Mouse (Mus musculus) right cerebral cortex, postnatal 10 days (tissue): ENCODE measurements at regions not wholly inside any gene's neighbourhood (a gene's known extent, or its start where the extent isn't known, plus 50 kb on each side); places are given as distances from the start of the nearest gene placed in this dataset.
A peak's percentile ranks its signal among the peaks of the same experiment; 100 is the strongest.

Experiments used
- DNase-seq, 2 experiments: peaks; one replicate each; pipeline ENCODE4 v3.0.0; 2021; ENCODE audit warnings: low spot score in 2 of 2

DNA sequence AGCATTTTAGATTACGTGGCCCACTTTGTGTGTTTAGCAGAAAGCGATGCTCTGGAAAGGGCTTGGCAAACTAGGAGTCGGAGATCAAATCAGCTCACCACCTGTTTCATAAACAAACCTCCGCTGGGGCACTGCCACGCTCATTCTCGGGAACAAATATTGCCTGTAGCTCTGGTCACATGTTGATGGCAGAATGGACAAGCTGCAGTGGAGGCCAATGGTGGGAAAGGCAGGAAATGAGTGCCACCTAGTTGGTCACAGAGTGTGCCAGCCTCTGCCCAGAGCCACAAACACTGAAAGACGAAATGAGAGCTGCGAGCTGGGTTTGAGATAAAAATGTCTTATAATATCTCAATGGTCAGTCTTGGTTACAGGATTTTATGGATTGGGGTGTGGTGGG, 259.2 kb upstream of the Csf3r start:
- DNase-seq: no peak

DNA sequence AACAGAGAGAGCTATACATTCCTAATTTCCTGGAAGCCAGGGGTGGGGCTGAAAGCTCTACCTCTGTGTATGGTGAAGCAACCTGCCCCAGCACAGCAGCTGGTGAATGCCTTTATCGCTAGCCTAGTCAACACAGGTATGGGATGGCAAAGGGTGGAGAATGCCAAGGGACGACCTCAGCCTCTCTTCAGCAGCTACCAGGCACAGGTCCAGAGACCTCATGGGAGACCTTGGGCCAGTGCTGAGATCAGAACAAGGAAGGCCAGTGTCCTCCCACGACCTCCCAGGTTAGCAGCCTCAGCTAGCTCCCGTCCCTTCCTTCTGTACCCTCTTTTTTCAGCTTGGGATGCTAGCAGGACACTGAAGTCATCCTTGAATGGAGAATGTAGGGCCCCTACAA, 247.2 kb upstream of the Csf3r start:
- DNase-seq: no peak

DNA sequence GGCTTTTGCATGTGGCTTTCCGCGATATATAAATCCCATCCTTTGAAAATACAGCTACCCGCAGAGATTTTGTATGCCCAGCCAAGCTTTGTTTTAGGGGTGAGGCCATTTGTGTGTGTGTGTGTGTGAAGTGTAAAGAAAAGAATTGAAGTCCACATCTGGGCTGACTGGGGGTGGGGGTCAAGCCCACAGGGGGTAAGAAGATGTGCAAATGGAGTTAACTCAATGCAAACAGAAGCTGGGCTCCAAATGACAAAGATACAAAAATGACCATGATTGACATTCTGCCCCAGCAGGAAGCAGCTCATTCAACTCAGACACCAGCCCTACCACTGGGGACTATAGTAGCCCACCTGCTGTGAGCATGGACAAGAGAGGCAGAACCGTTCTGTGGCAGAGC, 244.2 kb upstream of the Csf3r start:
- DNase-seq: no peak

DNA sequence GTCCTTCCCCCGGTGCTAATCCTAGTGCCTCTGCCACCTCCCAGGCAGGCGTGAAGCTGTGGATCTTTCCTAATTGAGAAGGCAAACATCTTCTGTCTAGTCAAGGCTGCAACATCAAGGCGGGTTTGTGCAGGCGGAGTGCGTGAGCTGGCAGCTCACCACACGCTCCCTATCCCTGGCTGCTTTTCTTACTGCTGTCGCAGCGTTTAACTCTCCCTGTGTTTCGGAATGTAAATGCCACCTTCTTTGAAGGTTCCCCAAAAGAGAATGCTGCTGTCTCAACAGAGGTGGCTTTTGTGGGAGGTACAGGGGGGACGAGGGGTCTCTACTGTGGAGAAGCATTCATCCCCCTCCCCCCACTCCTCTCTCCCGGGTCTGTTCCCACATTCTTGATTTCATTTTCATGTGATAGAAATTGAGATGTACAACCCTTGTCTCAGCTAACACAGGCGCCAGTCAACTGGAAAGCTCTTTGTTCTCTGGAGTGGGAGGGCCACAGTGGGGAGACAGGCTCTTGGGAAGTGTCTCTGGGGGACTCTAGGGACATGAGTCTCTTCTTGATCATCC, 243.3 kb upstream of the Csf3r start:
- peak; percentile 76 to 83 for DNase-seq

DNA sequence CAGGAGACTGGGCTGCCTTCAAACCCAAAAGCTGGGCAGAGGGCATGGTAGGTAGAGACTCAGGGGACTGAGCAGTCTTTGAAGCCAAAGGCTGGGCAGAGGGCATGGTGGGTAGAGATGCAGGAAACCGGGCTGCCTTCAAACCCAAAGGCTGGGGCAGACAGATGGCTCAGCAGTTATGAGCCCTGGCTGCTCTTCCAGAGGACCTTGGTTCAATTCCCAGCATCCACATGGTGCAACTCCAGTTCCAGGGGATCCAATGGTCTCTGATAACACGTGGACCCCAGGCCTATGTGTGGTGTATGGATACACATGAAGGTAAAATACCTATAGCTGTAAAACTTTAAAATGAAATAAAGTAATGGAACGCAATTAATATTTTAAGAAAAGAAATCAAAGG, 242.0 kb upstream of the Csf3r start:
- DNase-seq: no peak

DNA sequence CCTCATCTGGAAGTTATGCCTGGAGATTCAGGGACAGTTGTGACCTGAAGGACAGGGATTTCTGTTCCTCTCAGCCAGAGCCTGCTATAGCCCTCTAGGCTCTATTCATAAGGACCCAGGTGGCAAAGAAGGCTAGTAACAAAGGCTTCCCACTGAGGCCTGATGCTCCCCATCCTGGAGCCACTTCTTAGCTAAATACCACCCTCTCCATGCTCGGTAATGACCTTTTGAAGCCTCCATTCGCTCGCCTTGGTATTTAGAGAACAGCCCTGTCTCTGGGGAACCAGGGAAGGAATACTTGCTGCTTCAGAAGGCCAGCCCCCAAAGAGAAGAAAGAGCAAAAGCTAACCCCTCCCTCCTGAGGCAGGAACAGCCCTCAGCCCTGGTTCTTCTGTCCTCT, 238.3 kb upstream of the Csf3r start:
- no peak for DNase-seq

DNA sequence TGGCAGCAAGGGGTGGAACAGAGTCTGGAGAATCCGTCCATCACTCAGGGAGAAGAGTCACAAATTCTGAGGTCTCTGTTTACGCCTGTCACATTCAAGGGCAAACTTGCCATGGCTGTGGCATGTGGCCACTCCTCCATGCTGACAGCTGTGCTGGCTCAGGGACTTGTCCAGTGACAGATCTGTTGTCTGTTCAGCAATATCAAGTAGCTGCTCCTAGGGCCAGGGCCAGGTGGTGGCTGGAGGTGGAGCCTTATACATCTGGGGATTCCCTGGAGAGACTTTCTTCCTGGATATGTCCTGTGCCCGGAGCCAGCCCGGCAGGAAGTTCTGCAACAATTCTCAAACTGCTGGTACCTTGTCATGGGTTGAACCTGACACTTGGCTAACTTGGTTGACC, 229.7 kb upstream of the Csf3r start:
- no peak for DNase-seq

DNA sequence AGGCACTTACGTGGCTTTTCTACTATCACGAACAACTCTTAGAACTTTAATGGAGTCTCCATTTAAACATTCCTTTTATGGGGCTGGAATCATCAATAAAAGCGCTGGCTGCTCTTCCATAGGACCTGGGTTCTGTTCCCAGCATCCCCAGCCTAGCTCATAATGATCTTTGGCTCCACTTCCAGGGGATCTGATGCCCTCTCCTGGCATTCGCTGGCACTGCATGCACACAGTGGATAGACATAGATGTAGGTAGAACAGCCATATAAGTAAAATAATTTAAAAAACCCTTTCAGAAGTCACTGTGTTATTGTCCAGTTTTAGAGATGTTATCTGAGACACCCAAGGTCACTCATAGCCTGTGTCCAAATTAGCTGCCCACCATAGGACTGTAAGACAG, 216.4 kb upstream of the Csf3r start:
- DNase-seq: no peak

DNA sequence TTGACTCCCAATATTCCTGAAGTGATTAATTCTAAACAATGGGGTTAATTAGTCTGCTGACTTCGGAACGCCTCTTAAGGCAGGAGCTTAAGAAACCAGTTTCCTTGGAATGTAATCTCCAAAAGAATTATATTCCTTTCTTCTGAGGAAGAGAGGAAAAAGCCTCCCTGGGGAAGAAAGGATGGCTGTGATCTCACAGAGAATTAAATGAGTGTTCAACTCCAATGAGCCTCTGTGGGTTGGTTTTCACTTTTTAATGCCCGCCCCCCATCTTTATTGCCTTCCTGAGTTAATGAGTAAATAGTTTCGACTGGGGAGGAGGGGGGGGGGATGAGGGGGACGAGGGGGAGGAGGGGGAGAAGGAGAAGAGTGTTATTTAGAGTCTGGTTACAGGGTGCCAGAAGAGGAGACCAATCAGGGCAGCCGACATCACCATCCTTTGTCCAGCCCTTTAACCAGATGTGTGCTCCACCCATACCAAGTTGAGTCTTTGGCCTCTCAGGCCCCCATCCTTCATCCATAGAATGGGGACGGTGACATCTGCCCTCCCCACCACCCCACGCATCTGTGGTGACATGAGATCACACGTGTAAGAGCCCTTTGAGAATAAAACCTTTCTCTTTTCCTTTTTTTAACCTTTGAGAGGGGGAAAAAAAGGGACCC, 214.8 kb upstream of the Csf3r start:
- DNase-seq: no peak

DNA sequence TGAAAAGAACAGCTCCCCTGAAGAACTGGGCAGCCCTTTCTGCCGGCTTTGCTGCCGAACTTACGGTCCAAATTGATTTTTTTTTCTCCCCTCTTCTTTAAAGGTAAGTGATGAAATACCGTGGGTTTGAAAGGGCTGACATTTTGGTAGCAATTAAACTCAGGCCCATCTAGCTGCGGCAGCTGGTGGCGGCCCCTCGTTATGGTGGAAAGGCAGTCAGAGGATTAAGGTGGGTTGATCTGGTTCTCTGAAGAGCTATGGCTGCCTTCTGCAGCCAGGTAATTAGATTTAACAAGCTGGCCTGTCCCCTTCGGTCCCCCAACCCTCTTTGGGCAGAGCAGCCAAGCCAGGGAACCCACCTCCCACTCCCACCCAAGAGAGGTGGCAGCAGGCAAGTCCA, 214.1 kb upstream of the Csf3r start:
- DNase-seq: no peak

DNA sequence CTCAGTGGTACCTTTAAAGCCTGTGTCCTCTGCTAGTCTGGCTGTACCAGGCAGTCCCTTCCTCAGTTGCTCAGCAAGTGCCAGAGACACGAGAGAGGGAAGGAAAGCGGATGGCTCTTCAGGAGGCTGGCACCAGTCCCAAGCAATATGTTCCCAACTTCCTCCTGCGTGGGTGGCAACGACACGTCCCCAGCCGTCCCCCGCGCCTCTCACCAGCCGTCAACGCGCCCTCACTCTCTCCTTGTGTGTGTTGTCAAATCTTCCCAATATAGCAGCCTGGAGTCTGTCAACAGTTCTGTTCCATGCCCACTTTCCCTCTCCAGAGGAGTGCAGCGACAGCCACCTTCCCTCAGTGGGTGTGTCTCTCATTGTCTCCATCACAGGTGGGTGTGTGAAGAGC, 210.0 kb upstream of the Csf3r start:
- peak; percentile 93 to 96 for DNase-seq

DNA sequence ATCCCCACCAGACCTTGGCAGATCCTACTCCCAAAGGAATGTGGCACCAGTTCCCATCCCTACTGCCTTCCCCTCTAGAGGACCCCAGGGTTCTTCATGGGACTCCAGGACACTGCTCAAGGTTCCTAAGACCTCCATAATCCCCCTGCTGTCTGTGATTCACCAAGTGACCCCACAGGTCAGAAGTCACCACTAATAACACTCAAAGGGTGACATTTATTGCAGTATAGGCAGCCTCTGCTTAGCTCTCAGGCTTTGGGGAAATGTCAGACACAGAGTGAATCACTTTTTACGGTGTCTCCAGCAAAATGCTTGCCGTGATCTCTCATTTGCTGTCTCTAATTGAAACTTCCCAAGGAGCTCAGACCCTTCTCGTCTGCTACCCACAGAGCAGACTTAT, 209.1 kb upstream of the Csf3r start:
- DNase-seq: no peak

DNA sequence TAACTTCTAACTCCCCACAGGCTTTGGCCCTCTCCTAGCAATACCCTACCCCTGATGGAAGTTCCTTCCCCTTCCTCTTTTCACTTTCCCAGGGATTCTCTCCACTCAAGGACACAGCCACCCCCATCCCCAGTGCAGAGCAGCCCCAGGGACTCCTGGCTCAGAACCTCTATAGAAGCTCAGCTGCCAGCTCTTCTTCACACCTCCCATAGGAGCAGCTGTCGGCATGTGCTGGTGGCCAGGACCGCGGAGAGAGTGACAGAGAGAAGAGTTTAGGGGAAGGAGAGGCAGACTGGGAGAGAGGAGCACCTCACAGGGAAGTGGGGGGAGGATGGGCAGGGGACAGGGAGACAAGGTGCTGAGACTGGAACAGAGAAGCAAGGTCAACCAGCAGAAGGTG, 199.8 kb upstream of the Csf3r start:
- peak; percentile 80 to 86 for DNase-seq

DNA sequence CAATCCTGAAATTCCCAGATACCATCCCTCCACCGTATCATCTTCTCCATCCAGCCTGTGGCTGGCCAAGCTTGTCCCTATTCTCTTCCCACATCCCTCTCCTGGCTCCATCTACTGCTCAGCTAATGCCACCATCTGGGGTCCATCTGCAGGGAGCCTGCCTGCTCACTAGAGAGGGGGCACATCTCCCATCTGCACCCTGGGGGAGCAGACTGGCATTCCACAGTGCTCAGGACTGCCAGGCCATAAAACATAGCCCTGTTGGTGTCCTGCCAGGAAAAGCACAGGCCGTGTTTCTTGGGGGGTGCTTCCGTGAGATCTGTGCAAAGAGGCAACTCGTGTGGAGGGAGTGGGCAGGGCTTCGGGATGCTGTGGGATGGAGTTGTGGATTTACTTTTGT, 197.9 kb upstream of the Csf3r start:
- peak; percentile 67 to 83 for DNase-seq

DNA sequence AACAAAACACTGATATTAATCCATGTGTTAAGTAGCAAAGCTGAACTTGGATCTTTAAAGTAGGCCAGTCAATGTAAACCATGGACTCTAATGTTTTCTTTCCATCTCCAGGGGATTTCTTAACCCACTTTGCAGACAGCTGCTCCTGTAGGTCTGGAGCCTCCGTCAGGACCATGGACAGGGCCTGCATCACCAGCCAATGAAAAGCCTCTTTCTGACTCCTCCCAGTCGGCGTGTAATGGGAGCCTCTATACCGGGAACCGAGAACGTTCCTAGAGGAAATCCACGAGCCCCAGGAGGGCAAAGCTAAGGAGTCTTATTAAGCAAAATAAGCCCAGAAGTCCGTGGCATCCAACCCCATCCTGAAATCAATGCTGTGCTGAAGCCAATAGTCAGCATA, 189.1 kb upstream of the Csf3r start:
- no peak for DNase-seq

DNA sequence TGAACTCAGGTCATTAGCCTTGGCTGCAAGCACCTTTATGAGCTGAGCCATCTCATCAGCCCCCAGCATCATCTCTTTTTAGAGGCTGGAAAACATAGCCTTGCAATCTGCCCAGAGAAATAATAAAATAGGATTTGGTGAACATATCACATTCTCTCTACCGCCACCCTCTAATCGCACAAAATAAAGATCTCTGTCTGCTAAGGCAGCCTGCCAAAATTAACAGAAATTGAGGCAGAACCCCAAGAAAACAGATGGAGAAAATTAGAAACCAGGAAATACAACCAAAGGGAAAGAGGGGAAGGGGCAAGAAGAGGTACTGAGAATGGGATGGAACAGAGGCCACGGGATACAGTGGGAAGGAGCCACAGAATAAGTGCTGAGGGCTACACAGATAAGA, 176.8 kb upstream of the Csf3r start:
- no peak for DNase-seq

DNA sequence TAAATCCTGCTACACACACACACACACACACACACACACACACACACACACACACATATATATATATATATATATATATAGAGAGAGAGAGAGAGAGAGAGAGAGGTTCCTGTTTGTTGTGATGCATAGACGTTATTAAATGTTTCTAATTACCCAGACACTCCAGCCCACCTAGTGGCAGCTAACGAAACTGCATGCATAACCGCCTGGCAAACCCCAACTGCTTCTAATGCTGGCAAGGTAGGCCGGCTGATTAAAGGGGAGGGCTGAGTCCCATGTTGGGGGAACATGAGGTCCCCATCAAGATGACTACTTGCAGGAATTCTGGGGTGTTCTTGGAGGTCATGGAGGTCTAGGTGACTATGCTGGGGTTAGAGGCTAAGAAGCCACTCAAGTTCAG, 174.1 kb upstream of the Csf3r start:
- peak in 1 of 2 experiments; percentile 72 for DNase-seq

DNA sequence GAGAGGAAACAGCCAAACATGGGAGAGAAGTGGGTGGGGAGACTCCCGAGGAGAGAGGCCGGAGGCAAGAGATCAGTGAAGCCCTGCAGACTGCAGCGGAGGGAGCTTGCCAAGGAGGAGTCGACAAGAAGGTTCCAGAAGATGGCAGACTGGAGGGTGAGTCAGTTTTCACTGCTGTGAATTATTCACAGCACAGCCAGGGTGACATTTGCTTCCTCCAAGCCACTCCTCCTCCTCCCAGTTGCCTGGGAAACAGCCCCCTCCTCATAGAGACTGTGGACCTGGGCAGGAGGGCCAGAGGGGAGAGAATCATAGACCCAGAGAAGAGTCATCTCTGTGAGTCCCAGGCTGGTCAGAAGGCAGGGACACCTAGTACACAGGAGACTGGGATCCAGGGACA, 171.8 kb upstream of the Csf3r start:
- peak; percentile 46 to 62 for DNase-seq

DNA sequence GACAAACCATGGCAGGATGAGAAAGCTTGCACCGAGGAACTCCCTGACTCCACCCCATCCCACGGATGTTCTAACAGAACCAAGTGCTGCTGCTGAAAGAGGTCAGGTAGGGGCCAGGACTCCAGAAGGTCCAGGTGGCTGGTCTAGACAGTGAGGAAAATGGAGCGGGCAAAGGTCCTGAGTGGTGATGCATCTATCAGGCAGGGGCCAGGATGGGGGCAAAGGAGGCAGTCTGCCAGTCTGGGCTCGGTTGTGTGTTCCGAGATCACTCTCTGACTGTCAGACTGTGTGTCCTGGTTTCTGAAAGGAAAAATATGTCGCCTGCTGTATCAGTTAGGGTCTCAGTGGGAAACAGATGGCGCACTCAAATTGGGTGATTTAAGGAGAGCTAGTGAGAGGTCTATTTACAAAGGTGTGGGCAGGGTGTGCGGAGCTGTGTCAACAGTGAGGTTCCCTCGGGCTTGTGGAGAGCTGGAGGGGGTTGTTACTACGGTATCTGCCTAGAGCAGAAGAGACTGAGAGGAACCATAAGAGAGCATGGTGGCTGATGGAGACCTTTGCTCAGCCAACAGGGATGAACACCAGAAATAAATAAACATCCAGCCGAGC, 168.3 kb upstream of the Csf3r start:
- peak; percentile 39 to 72 for DNase-seq

DNA sequence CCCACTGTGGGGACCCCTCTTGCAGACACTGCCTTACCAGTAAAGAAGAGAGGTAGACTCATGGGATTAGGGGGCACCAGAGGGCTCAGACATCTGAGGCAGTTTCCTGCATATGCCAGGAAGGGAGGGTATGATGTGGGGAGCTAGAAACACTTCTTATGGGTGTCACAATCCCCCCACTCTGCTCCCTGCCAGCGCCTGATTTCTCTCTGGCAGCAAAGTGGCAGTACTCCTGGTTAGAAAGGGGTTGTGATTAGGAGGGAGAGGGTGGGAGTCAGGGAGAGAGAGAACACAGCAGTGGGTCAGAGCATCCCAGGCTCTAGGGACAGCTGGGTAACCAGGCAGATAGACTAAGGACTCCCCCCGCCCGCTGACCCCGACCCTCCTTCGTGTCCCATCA, 167.6 kb upstream of the Csf3r start:
- DNase-seq: no peak

DNA sequence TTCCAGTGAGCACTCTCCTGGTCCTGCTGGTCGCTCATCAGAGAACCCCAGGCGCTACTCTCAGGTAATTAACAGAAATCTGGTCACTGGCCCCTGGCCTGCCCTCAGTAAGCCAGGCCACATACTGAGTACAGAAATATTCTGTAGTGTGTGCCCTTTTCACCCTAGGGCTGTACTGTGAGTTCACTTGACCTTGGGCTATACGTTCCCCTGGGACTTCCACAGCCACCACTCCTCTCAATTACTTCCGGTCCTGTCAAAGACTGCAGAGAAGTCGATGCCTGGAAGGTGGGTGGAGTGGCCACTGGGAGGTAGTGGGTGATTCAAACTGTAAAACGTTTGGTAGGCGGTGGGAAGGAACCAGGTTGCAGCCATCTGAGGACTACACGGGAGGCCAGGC, 159.3 kb upstream of the Csf3r start:
- no peak for DNase-seq

DNA sequence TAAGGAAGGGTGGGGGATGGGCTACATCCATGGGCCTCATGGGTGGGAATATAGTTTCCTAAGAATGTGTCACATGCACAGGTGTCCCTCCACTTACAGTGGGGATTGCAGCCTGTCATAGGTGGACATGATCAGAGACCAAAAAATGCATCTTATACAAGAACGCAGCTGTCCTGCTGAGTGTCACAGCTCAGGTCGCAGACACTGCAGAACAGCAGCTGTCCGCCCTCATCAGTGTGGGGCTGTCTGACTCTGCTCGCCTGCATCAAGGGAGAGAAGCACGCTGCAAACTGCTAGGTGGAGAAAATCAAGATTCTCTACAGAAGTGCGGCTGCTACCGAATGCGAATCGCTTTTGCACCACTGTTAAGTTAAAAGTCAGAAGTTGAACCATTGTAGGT, 158.6 kb upstream of the Csf3r start:
- no peak for DNase-seq

DNA sequence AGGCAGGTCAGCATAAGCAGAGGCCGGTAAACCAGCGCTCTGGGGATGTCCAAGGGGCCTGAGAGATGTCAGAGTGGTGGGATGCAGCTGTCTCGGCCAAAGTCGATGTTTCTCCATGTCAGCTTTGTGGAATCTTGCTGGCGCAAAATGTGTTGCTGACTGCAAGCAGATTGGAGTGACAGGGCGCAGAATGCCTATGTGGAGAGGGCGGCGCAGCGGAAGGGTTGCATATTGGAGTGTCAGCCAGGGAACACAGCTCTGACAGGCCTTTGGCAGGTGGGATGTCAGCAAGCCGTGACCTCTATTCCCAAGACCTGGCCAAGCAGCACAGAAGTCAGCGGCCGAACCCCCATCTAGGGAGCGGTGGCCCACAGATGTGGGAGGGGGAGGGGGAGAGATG, 153.1 kb upstream of the Csf3r start:
- no peak for DNase-seq

DNA sequence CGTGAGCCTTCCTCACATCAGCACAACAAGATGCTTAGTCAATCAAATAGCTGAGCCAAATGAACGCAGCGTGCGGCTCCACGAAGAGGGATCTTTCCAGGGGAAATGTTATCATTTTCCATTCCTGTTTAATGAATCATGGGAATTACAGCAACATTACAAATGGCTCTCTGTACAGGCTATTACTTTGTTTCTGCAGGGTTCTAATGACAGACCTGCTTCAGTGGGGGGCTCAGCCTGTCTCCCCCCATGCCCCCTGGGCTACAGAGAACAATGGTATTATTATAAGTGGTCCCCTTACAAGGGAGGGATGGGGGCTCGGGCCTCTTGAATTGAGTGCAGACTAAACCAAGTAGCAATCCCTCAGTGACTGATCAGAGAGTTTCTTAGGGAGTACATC, 144.3 kb upstream of the Csf3r start:
- DNase-seq: no peak
